In the genomic region with DNA sequence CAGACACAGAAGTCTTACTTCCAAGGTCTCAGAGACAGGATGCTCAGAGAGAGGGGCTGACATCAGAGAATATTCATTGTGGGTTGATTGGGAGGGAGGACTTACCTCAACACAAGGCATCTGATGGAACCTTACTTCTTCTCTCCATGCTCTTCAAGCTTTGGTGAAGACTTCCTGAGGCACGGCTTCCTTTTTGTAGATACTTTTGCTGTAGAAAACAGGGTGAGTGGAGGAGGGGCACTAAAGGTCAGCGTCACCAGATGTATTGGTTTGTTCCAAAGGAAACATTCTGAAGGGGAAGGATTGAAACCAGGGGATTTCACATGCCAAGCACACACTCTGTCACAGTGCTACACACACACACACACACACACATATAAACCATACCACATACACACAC, we compare ENCODE assay signal across 20 mouse cellular contexts.
DNase-seq lines count a peak whose midpoint lies in the region; ATAC-seq and TF ChIP-seq lines count a peak whose summit lies in the region.
"Had no signal": no experiment of that assay in that cellular context is flagged by ENCODE, and none has a peak within 500 bp of the region (broad histone marks: within the 10 kb centered on the region; RNA-seq: fewer than 3 reads in every experiment).

No protein-coding gene starts in this region.

- H3K36me3 ChIP-seq in heart, embryonic 10.5 days, result no peaks in the 10 kb centered on the region
- H3K36me3 ChIP-seq in kidney, embryonic 16.5 days (ENCODE audit: insufficient read depth, low read length), result 0 out of 2 replicates have a peak, but pooled peaks cover 3% of the 10 kb centered on the region
- H3K36me3 ChIP-seq: embryonic facial prominence, embryonic 12.5 days; hindbrain, embryonic 10.5 days; liver, embryonic 15.5 days had no signal

- TF ChIP-seq POLR2A in embryonic fibroblast, embryonic 13.5 days (IDR thresholded peaks at IDR 0.05; ENCODE audit: low read depth, low read length), result peak; percentile 45; the same call in 1 of the 2 replicates

- H3K9me3 ChIP-seq in heart, embryonic 10.5 days, result no peaks in the 10 kb centered on the region
- no peaks in the 10 kb centered on the region for H3K9me3 ChIP-seq in kidney, embryonic 16.5 days (ENCODE audit: low read length)
- H3K9me3 ChIP-seq: embryonic facial prominence, embryonic 12.5 days; hindbrain, embryonic 10.5 days; liver, embryonic 15.5 days had no signal

- no peak overlapping the region for H3K9ac ChIP-seq in kidney, embryonic 16.5 days (replicated peaks; ENCODE audit: low read length)
- H3K9ac ChIP-seq: embryonic facial prominence, embryonic 12.5 days; forebrain, postnatal 0 days; liver, embryonic 15.5 days had no signal

- peaks cover 41% of the 10 kb centered on the region for H3K4me1 ChIP-seq in heart, embryonic 10.5 days
- H3K4me1 ChIP-seq in kidney, embryonic 16.5 days (ENCODE audit: insufficient read depth, low read length), result peaks cover 34% of the 10 kb centered on the region
- peaks cover 22% of the 10 kb centered on the region for H3K4me1 ChIP-seq in embryonic fibroblast, embryonic 13.5 days (ENCODE audit: control insufficient read depth, insufficient read depth, low read length)

- WGBS in heart, embryonic 10.5 days, result 48% methylated on average over 2 of the region's 2 CpGs
- WGBS in kidney, embryonic 16.5 days, result 43% methylated on average over 2 of the region's 2 CpGs

- no peaks in the 10 kb centered on the region for H3K27me3 ChIP-seq in heart, embryonic 10.5 days (ENCODE audit: insufficient read depth, poor library complexity, severe bottlenecking)
- no peaks in the 10 kb centered on the region for H3K27me3 ChIP-seq in kidney, embryonic 16.5 days (ENCODE audit: insufficient read depth, low read length)
- H3K27me3 ChIP-seq: embryonic facial prominence, embryonic 12.5 days had no signal

- H3K27ac ChIP-seq in heart, embryonic 10.5 days, result peak overlapping the region; percentile 7; the same call in 1 of the 2 replicates
- H3K27ac ChIP-seq in kidney, embryonic 16.5 days (ENCODE audit: low read length), result peak overlapping the region; percentile 53; the same call in 1 of the 2 replicates
- H3K27ac ChIP-seq in embryonic fibroblast, embryonic 13.5 days (ENCODE audit: insufficient read depth, low read length), result peak overlapping the region; percentile 97
- H3K27ac ChIP-seq: embryonic facial prominence, embryonic 12.5 days; hindbrain, embryonic 10.5 days; liver, embryonic 15.5 days; macrophage had no signal

- no peak overlapping the region for H3K4me3 ChIP-seq in heart, embryonic 10.5 days
- H3K4me3 ChIP-seq in kidney, embryonic 16.5 days (ENCODE audit: low read length), result no peak overlapping the region
- H3K4me3 ChIP-seq in embryonic fibroblast, embryonic 13.5 days (ENCODE audit: insufficient read depth, low read length), result no peak overlapping the region
- H3K4me3 ChIP-seq: embryonic facial prominence, embryonic 12.5 days; hindbrain, embryonic 10.5 days; liver, embryonic 15.5 days had no signal

- DNase-seq in heart, embryonic 10.5 days (ENCODE audit: low spot score), result no peak
- no peak for DNase-seq in heart, adult 18-20 months
- no peak for DNase-seq in kidney, adult 8-10 months
- DNase-seq in CD4-positive helper T cell, adult 2 months (ENCODE audit: low read depth, low spot score), result peak; percentile 56
- DNase-seq in right cerebral cortex, postnatal 36 days (ENCODE audit: low spot score in 2 of 2), result no peak
- DNase-seq: adrenal gland, postnatal 25 days; cerebellum, adult 2 months; forebrain, postnatal 0 days; gastrocnemius, postnatal 10 days; kidney, postnatal 14 days; spleen, adult 18-20 months; thymus, adult 2 months had no signal

- ATAC-seq in kidney, embryonic 16.5 days (ENCODE audit: low FRiP score, low TSS enrichment), result no peak
- no peak for ATAC-seq in megakaryocyte progenitor cell, adult 5-6 weeks (replicated peaks; ENCODE audit: poor library complexity)
- ATAC-seq: forebrain, postnatal 0 days; midbrain, embryonic 16.5 days had no signal

- H3K4me2 ChIP-seq in kidney, embryonic 16.5 days (replicated peaks; ENCODE audit: low read depth, low read length), result no peak overlapping the region
- H3K4me2 ChIP-seq: embryonic facial prominence, embryonic 12.5 days; liver, embryonic 15.5 days had no signal

- no peak for TF ChIP-seq CTCF in embryonic fibroblast, embryonic 13.5 days (IDR thresholded peaks at IDR 0.05; ENCODE audit: borderline replicate concordance, insufficient read depth, low read length)

Comparison
In these comparisons a context has a peak if more than half of its experiments do, and no peak if none do; other contexts are left out.
1. H3K27ac ChIP-seq: peak in every context shown above with its lines; median percentile 97 in embryonic fibroblast, embryonic 13.5 days; 53 in kidney, embryonic 16.5 days; 7 in heart, embryonic 10.5 days.